Mouse (Mus musculus): Measurements from ENCODE around the gene Mgam. TPM values are rescaled to one million over a fixed set of nuclear protein-coding genes. Genes with fewer than 3 reads are reported as not detected.
"Not testable (repeated sequence)": the region's sequence is repeated elsewhere in the genome, so short reads cannot be mapped to it uniquely, and the experiment has no call there.

Gene Mgam
- polyA plus RNA-seq, 1 experiment from 2014 or later = 37.0 TPM

DNA sequence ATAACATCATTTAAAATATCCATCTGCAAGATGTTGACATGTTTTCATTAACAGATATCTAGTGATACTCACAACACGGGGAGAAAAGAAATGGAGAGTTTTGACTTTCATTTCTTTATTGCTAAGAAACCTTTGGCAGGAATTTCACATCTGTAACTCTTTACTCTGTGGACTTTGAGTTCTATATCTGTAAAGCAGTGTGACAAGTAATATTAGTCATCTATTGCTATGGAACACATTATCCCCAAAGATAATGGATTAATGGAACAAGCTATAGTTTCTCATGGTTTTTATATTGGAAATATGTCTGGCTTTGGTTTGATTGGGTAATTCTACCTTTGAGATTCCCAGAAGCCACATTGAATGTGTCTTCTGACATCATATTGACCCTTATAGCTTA is 22.3 kb downstream of the Mgam start:
- H3K9ac ChIP-seq (ENCODE audit: low read length) = no peak overlapping the region
- H3K4me3 ChIP-seq (ENCODE audit: low read depth, low read length) = no peak overlapping the region
- no peaks in the 10 kb centered on the region for H3K4me1 ChIP-seq (replicated peaks; ENCODE audit: control insufficient read depth, insufficient read depth, low read length)
- H3K4me2 ChIP-seq (ENCODE audit: low read length) = no peak overlapping the region
- no peak for ATAC-seq (replicated peaks; ENCODE audit: low FRiP score, low TSS enrichment, low read depth)
- H3K27me3 ChIP-seq (replicated peaks; ENCODE audit: control insufficient read depth, insufficient read depth, low read length) = no peaks in the 10 kb centered on the region
- 77% methylated on average over 1 of the region's 1 CpGs for WGBS
- DNase-seq (ENCODE audit: low spot score) = no peak
- no peaks in the 10 kb centered on the region for H3K9me3 ChIP-seq (ENCODE audit: control insufficient read depth, low read length)
- H3K36me3 ChIP-seq (ENCODE audit: control insufficient read depth, insufficient read depth, low read length) = no peaks in the 10 kb centered on the region
- H3K27ac ChIP-seq (ENCODE audit: low read depth) = no peak overlapping the region

DNA sequence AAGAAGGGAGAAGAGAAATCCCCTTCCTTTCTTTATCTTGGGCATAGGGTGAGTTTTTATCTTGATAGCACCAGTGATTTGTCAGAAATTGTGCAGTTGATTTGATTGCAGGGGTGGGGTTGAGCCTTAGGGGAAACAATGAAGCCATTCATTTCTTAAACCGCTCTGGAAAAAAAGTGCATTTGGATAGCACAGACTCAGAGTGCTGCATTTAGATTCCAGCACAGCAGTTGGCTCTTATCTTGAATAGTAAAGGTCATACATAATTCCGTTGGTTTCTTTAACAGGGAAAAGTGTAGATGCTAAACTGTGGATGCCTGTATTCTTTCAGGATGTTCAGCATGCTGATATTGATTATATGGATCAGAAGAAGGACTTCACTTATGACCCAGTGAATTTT is 32.3 kb downstream of the Mgam start:
- Histone ChIP-seq H3K36me3 (ENCODE audit: control insufficient read depth, insufficient read depth, low read length) (no peaks in the 10 kb centered on the region), H3K4me2 (ENCODE audit: low read length) (no peak overlapping the region), H3K27ac (ENCODE audit: low read depth) (no peak overlapping the region), H3K9ac (ENCODE audit: low read length) (no peak overlapping the region), H3K27me3 (replicated peaks; ENCODE audit: control insufficient read depth, insufficient read depth, low read length) (no peaks in the 10 kb centered on the region), H3K9me3 (ENCODE audit: control insufficient read depth, low read length) (no peaks in the 10 kb centered on the region), H3K4me3 (ENCODE audit: low read depth, low read length) (no peak overlapping the region), H3K4me1 (replicated peaks; ENCODE audit: control insufficient read depth, insufficient read depth, low read length) (no peaks in the 10 kb centered on the region)
- DNase-seq (ENCODE audit: low spot score) (no peak), ATAC-seq (replicated peaks; ENCODE audit: low FRiP score, low TSS enrichment, low read depth) (no peak)
- 43% methylated on average over 2 of the region's 2 CpGs for WGBS

DNA sequence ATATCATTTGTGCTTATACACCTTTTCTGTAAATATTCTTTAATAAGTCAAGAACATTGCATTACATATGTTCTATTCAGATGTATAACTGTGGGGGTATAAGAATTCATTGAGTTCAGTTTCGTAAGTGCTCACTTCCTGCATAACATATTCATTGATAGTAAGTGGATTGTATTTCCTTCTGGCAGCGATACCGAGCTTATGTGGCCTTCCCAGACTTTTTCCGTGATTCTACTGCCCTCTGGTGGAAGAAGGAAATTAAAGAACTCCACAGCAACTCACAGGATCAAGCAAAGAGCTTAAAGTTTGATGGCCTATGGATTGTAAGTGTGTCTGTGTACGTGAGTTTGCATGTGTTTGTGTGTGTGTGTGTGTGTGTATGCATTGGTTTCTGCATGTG is 60.5 kb downstream of the Mgam start:
- no peaks in the 10 kb centered on the region; the same call in 1 of the 2 replicates for H3K36me3 ChIP-seq (ENCODE audit: control insufficient read depth, insufficient read depth, low read length)

DNA sequence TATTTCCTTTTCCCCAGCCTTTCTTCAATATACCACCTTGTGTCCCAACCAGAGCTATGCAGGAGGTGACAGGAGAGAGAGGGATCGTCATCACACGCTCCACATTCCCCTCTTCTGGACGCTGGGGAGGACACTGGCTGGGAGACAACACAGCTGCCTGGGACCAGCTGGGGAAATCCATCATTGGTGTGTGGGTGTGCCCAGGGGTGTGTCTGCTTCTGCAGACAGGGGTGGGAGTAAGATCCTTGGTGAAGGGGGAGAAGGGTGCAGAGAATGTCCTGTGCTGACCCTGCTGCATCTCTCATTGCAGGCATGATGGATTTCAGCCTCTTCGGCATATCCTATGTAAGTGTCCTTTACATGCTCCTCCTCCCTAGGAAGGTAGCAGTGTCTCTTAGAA is 63.4 kb downstream of the Mgam start:
- 19% methylated on average over 3 of the region's 4 CpGs for whole genome bisulfite sequencing
- not testable (repeated sequence) for H3K36me3 ChIP-seq (ENCODE audit: control insufficient read depth, insufficient read depth, low read length); H3K9ac ChIP-seq (ENCODE audit: low read length); ATAC-seq (replicated peaks; ENCODE audit: low FRiP score, low TSS enrichment, low read depth); DNase-seq (ENCODE audit: low spot score); H3K4me2 ChIP-seq (ENCODE audit: low read length); H3K27me3 ChIP-seq (replicated peaks; ENCODE audit: control insufficient read depth, insufficient read depth, low read length); H3K27ac ChIP-seq (ENCODE audit: low read depth); H3K4me3 ChIP-seq (ENCODE audit: low read depth, low read length); H3K4me1 ChIP-seq (replicated peaks; ENCODE audit: control insufficient read depth, insufficient read depth, low read length); H3K9me3 ChIP-seq (ENCODE audit: control insufficient read depth, low read length)

More for the DNA sequence above, 60.5 kb downstream of the Mgam start:
- no peaks in the 10 kb centered on the region for H3K4me1 ChIP-seq (replicated peaks; ENCODE audit: control insufficient read depth, insufficient read depth, low read length)
- H3K4me3 ChIP-seq (ENCODE audit: low read depth, low read length) = no peak overlapping the region
- no peaks in the 10 kb centered on the region for H3K9me3 ChIP-seq (ENCODE audit: control insufficient read depth, low read length)
- WGBS = 10% methylated on average over 5 of the region's 5 CpGs
- H3K4me2 ChIP-seq (ENCODE audit: low read length) = no peak overlapping the region
- no peak overlapping the region for H3K9ac ChIP-seq (ENCODE audit: low read length)
- H3K27ac ChIP-seq (ENCODE audit: low read depth) = no peak overlapping the region
- DNase-seq (ENCODE audit: low spot score) (no peak), ATAC-seq (replicated peaks; ENCODE audit: low FRiP score, low TSS enrichment, low read depth) (peak; percentile 45; the same call in 1 of the 2 replicates)
- no peaks in the 10 kb centered on the region for H3K27me3 ChIP-seq (replicated peaks; ENCODE audit: control insufficient read depth, insufficient read depth, low read length)

DNA sequence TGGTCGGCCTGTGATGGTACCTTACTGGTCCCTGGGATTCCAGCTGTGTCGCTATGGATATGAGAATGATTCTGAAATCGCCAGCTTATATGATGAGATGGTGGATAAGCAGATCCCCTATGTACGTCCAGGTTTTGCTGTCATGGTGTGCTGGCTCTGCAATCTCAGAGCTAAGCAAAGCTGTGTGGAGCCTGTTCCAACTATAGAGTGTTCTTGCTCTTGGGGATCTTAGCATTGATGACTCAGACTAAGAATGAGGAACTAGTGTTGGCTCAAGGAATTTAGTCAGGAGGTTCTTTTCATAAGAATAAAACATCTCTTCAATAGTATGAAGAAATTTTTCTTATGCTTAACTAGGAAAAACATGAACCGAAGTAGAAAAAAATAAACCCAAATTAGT is 84.9 kb downstream of the Mgam start:
- 83% methylated on average over 5 of the region's 5 CpGs for WGBS

DNA sequence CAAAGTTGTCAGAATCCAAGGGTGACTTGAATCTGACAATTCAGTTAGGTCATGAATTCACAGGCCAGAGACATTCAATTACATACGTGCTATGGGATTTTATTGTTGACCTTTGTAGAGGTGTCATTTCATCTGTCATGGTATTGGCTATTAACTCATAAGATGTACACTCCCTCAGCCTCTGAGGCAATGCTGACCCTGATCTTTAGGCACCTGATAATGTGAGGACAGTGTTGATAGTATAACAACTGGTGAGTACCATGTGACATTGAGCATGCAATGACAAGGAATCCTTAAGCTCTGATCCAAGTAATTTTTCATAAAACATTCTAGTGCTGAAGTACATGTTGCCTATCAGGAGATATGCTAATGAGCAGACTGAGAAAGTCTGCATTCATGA is 87.1 kb downstream of the Mgam start:
- ATAC-seq (replicated peaks; ENCODE audit: low FRiP score, low TSS enrichment, low read depth) (no peak), DNase-seq (ENCODE audit: low spot score) (no peak)
- H3K9ac ChIP-seq (ENCODE audit: low read length) = no peak overlapping the region
- no peaks in the 10 kb centered on the region for H3K27me3 ChIP-seq (replicated peaks; ENCODE audit: control insufficient read depth, insufficient read depth, low read length)
- WGBS = 74% methylated on average over 1 of the region's 1 CpGs
- H3K4me1 ChIP-seq (replicated peaks; ENCODE audit: control insufficient read depth, insufficient read depth, low read length) = no peaks in the 10 kb centered on the region
- no peak overlapping the region for H3K4me3 ChIP-seq (ENCODE audit: low read depth, low read length)
- no peak overlapping the region for H3K4me2 ChIP-seq (ENCODE audit: low read length)
- no peaks in the 10 kb centered on the region for H3K9me3 ChIP-seq (ENCODE audit: control insufficient read depth, low read length)
- H3K36me3 ChIP-seq (ENCODE audit: control insufficient read depth, insufficient read depth, low read length) = no peaks in the 10 kb centered on the region
- H3K27ac ChIP-seq (ENCODE audit: low read depth) = no peak overlapping the region

More for the DNA sequence above, 84.9 kb downstream of the Mgam start:
- not testable (repeated sequence) for H3K36me3 ChIP-seq (ENCODE audit: control insufficient read depth, insufficient read depth, low read length); H3K4me1 ChIP-seq (replicated peaks; ENCODE audit: control insufficient read depth, insufficient read depth, low read length); H3K27me3 ChIP-seq (replicated peaks; ENCODE audit: control insufficient read depth, insufficient read depth, low read length); H3K4me2 ChIP-seq (ENCODE audit: low read length); H3K9ac ChIP-seq (ENCODE audit: low read length); DNase-seq (ENCODE audit: low spot score); H3K9me3 ChIP-seq (ENCODE audit: control insufficient read depth, low read length); ATAC-seq (replicated peaks; ENCODE audit: low FRiP score, low TSS enrichment, low read depth); H3K27ac ChIP-seq (ENCODE audit: low read depth); H3K4me3 ChIP-seq (ENCODE audit: low read depth, low read length)

DNA sequence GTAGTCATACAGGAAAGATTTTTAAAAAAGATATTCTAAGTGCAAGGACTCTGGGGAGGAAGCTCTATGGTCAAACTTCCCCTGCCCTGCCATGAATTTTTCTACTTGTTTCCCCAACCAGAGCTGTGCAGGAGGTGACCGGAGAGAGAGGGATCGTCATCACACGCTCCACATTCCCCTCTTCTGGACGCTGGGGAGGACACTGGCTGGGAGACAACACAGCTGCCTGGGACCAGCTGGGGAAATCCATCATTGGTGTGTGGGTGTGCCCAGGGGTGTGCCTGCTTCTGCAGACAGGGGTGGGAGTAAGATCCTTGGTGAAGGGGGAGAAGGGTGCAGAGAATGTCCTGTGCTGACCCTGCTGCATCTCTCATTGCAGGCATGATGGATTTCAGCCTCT is 99.9 kb downstream of the Mgam start:
- not testable (repeated sequence) for H3K9ac ChIP-seq (ENCODE audit: low read length); H3K4me1 ChIP-seq (replicated peaks; ENCODE audit: control insufficient read depth, insufficient read depth, low read length); ATAC-seq (replicated peaks; ENCODE audit: low FRiP score, low TSS enrichment, low read depth); H3K27me3 ChIP-seq (replicated peaks; ENCODE audit: control insufficient read depth, insufficient read depth, low read length); DNase-seq (ENCODE audit: low spot score); H3K4me3 ChIP-seq (ENCODE audit: low read depth, low read length); H3K4me2 ChIP-seq (ENCODE audit: low read length); H3K9me3 ChIP-seq (ENCODE audit: control insufficient read depth, low read length); H3K36me3 ChIP-seq (ENCODE audit: control insufficient read depth, insufficient read depth, low read length); H3K27ac ChIP-seq (ENCODE audit: low read depth)
- 56% methylated on average over 4 of the region's 4 CpGs for WGBS

DNA sequence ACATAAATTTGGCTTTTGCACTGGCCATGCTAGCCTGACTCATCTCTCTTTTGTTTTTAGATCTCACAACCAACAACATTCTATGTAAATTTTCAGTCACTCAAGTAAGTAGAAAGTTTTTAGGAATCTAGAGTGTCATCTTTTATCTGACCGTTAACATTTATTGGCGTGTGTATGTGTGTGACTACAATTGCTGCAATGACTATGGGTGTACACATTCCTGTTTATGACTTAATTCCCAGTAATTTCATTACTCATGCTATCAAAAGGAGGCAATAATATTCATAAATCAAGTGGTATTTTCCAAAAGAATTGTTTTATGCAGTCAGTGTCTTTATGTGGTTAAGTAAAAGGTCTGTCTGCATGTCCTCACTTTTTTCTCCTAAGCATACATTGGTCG is 110.9 kb downstream of the Mgam start:
- DNase-seq (ENCODE audit: low spot score) (no peak), ATAC-seq (replicated peaks; ENCODE audit: low FRiP score, low TSS enrichment, low read depth) (no peak)
- Histone ChIP-seq H3K4me2 (ENCODE audit: low read length) (no peak overlapping the region), H3K4me3 (ENCODE audit: low read depth, low read length) (no peak overlapping the region), H3K9ac (ENCODE audit: low read length) (no peak overlapping the region), H3K36me3 (ENCODE audit: control insufficient read depth, insufficient read depth, low read length) (no peaks in the 10 kb centered on the region), H3K27me3 (replicated peaks; ENCODE audit: control insufficient read depth, insufficient read depth, low read length) (no peaks in the 10 kb centered on the region), H3K4me1 (replicated peaks; ENCODE audit: control insufficient read depth, insufficient read depth, low read length) (no peaks in the 10 kb centered on the region), H3K9me3 (ENCODE audit: control insufficient read depth, low read length) (no peaks in the 10 kb centered on the region), H3K27ac (ENCODE audit: low read depth) (no peak overlapping the region)
- 94% methylated on average over 3 of the region's 3 CpGs for WGBS

DNA sequence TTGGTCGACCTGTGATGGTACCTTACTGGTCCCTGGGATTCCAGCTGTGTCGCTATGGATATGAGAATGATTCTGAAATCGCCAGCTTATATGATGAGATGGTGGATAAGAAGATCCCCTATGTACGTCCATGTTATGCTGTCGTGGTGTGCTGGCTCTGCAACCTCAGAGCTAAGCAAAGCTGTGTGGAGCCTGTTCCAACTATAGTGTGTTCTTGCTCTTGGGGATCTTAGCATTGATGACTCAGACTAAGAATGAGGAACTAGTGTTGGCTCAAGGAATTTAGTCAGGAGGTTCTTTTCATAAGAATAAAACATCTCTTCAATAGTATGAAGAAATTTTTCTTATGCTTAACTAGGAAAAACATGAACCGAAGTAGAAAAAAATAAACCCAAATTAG is 120.4 kb downstream of the Mgam start:
- not testable (repeated sequence) for H3K27me3 ChIP-seq (replicated peaks; ENCODE audit: control insufficient read depth, insufficient read depth, low read length); H3K4me3 ChIP-seq (ENCODE audit: low read depth, low read length); DNase-seq (ENCODE audit: low spot score); H3K27ac ChIP-seq (ENCODE audit: low read depth); H3K9me3 ChIP-seq (ENCODE audit: control insufficient read depth, low read length); ATAC-seq (replicated peaks; ENCODE audit: low FRiP score, low TSS enrichment, low read depth); H3K9ac ChIP-seq (ENCODE audit: low read length); H3K4me1 ChIP-seq (replicated peaks; ENCODE audit: control insufficient read depth, insufficient read depth, low read length); H3K4me2 ChIP-seq (ENCODE audit: low read length); H3K36me3 ChIP-seq (ENCODE audit: control insufficient read depth, insufficient read depth, low read length)
- WGBS = 84% methylated on average over 6 of the region's 6 CpGs
